Mouse (Mus musculus) CH12F3 (cell line): Measurements from ENCODE around the gene Cdhr4.

Experiments used
- in situ Hi-C: fragments of 300-500 bp; cut with MboI; formaldehyde crosslinking; loops from 2 replicates; pipeline ENCODE4 v1.14.3; 2020; ENCODE audit warnings: low sequenced_read_pairs

Gene Cdhr4

DNA sequence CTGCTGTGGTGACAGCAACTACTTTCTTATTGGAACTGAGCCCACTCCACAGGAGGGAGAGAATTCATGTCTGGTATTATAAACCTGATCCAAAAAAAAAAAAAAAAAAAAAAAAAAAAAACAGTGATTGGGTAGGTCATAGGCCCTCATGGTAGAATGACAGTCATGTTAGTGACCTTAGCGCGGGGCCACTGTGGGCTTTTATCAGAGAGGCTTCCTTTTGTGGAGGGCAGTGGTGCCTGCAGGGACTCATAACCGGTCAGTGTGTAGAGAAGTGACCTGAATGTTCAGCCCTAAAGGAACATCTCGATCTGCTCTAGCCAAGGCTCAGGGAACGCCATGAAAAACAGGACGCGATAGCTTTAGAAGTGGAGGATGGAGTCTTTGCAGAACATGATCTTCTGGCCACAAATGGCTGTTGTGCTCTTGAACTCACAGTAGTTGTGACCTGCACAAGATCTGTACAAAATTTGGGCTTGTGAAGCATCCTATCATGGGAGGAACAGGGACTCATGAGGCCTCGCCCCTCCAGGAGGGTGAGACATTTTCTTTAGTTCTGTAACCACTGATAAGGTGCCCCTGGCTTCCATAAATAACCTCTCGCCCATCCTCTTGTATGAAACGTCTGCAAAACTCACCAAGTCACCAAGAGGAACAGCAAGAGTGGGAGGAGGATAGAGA, 17.7 kb upstream of the Cdhr4 start:
- in situ Hi-C loops: no loop called here

DNA sequence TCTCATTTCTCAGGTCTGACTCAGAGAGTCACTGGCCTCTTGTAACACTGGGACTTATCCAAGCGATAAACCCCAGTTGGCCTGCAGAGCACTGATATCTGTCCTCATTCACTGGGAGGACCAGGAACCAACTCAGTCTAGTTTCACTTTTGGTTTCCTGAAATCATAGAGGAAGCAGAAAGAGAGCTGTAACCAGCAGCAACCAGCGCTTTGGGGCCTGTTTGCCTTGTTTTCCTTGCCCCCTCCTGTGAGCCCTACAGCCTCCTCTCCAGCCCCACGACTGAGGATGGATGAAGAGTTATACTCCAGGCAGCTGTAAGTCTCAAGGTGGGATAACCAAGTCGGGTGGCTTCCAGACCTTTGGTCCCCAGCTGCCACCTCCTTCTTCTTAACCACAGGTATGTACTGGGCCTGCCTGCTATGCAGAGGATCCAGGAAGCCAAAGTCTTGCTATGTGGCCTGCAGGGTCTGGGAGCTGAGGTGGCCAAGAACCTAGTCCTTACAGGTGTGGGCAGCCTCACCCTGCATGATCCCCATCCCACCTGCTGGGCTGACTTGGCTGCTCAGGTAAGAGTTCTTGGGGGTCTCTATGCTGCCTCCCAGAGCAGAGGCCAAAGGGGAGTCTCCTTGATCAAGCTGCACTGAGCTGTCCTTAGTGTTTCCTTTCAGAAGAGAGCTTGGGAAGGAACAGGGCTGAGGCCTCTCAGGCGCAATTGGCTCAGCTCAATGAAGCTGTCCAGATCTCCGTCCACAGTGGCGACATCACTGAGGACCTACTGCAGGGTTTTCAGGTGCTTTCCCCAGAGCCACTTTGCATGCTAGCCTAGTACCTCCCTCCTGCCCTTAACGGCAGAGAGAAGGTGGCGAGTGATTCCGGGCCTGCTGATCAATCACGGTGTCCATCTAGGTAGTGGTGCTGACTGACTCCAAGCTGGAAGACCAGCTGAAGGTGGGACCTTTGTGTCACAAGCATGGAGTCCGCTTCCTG, 16.6 kb upstream of the Cdhr4 start, which contains the start of gene Uba7:
Gene Uba7, plus strand, starts transcription at position 107 of the 988 bp plus-strand sequence.
- in situ Hi-C loops: no loop called here

DNA sequence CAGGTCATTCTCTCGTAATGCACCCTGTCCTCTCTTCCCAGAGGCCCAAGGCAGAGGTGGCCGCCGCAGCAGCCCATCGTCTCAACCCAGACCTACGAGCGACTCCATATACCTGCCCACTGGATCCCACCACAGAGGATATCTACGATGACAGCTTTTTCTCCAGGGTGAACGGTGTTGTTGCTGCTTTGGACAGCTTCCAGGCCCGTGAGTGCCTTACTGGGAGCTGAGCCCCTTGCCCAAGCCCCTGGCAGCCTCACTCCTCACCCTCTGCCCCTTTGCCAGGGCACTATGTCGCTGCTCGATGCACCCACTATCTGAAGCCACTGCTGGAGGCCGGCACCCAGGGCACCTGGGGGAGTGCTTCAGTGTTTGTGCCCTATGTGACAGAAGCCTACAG, 13.5 kb upstream of the Cdhr4 start:
- in situ Hi-C loops: no loop called here

DNA sequence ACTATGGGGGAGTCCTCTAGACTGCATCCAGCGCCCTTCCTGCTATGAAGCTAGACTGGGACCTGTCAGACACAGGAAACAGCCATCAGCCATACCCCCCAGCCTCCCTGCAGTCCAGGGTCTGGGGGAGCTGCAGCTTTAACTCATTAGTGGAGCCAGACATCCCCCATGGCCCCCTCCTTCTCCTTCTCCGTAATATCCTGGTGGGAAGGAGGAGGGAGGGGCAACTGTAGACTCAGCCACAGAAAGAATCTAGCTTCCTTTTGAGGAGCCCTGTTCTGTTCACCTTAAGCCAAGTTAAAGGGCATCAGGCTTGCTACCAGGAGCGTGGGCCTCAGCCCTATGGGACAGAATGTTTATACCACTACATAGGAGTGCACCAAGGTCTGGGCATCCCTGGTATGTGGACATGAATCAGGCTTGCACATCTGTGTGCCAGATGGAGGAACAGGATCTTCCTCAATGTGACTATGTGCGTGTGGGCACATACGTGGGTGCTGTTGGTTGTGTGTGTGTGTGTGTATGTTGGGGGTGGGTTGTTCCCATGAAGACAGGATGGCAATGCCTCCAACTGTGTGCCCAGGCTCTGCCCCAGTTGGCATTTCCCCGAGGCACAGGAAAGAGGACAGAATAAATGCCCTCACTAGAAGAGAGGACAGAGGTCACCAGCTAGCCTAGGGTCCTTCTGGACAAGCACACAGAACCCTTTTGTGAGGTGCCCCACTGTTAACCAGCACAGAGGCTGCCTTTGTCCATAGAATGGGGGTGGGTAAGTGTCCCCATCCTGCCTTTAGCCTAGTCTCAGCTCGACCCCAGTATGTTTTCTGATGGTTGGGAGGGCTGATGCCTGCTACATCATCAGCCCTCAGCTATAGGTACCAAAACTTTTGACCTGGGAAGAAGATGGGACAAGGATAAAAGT, 10.4 kb upstream of the Cdhr4 start:
- in situ Hi-C loops: no loop called here

DNA sequence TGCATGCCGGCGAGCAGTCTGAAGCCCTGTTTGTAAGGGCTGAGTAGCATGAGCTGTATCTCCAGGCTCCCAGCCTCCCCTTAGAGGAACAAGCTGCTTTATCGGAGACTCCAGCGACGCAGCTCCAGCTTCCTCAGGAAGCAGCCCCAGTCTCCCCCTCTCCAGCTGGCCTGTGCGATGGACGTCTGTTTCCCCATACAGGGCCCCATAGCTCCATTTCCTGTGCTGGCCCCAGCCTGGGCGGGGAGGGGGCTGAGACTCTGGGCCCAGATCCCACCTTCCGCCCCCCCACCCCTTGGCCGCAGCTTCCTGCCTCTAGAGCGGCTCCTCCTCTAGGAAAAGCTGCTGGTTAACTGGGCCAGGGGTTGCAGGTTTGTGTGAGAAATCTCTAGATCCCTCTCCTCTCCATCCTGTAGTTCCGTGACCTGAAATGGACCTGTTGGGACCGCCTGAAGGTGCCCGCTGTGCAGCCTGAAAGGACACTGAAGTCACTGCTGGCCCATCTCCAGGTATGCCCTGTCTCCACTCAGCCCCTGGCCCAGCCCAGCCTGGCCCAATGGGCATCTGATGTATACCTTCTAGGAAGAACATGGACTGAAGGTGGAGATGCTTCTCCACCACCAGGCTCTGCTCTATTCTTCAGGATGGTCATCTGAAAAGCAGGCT, 9.5 kb upstream of the Cdhr4 start, which contains the start of gene Gm20661:
Gene Gm20661, plus strand, starts transcription at position 378 of the 666 bp plus-strand sequence.
- in situ Hi-C loops: no loop called here

DNA sequence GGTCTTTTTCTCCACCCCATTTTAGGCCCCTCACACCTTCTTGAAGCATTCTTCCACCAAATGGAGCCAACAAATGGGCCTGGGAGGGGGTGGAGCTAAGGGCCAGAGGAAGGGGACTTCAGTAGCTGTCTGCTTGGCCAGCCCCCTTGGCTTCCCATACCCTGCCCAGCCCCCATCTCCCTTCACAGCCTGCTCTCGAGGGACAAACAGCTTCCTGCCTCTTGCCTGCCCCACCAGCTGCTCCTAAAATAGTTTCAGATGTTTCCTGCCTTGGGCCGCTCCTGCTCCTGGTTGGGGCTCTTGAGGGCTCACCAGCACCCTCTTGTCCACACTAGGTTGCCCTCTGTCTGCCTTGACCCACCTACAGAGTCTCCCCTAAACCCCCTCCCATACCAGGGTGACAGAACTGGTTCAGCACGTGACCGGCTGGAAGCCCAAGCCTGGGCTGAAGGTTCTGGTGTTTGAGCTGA, 8.8 kb upstream of the Cdhr4 start:
- in situ Hi-C loops: no loop called here

DNA sequence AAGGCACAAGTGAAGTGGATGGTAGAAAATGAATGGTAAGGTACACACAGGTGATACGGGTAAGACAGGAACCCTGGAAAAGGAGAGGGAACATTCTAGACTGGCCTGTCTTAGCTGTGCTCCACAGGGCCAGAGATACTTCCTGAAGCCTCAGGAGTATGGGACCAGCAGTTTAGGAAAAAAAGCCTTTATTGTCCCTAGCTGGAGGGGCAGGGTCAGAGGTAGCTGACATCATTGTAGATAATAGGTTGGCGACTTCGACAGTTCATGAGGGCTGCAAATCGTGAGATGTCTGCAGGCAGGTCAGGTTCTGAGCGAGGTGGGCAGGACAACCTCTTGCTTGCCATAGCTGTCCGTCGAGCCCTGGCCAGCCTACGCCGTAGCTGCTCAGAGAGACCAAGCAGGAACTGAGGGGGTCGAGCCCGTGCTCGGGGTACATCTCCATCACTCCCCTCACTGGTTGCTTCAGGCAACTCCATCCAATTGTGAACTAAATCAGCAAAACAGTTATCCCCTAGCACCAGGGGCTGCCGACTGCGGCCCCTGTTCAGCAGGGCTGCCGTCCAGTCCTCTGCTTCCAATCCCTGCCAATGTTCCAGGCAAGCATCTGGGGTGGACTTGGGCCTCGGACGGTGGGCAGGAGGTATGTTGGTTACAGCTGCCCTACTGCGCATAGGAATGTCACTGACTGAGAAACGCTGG, 8.1 kb upstream of the Cdhr4 start:
- in situ Hi-C loops: no loop called here

DNA sequence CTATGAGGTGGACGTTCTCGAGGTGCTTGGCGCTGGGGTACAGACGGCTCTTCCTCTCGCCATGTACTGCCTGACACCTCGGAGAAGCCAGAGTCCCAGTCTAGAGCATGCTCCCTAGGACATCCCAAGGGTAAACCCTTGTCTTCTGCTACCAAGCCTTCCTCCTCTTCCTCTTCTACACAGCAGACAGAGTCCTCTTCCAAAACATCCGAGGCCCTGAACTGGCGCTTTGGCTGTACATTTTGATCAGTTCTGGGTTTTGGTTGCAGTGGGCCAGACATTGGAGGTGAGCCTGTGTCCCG, 7.6 kb upstream of the Cdhr4 start:
- in situ Hi-C loops: no loop called here

DNA sequence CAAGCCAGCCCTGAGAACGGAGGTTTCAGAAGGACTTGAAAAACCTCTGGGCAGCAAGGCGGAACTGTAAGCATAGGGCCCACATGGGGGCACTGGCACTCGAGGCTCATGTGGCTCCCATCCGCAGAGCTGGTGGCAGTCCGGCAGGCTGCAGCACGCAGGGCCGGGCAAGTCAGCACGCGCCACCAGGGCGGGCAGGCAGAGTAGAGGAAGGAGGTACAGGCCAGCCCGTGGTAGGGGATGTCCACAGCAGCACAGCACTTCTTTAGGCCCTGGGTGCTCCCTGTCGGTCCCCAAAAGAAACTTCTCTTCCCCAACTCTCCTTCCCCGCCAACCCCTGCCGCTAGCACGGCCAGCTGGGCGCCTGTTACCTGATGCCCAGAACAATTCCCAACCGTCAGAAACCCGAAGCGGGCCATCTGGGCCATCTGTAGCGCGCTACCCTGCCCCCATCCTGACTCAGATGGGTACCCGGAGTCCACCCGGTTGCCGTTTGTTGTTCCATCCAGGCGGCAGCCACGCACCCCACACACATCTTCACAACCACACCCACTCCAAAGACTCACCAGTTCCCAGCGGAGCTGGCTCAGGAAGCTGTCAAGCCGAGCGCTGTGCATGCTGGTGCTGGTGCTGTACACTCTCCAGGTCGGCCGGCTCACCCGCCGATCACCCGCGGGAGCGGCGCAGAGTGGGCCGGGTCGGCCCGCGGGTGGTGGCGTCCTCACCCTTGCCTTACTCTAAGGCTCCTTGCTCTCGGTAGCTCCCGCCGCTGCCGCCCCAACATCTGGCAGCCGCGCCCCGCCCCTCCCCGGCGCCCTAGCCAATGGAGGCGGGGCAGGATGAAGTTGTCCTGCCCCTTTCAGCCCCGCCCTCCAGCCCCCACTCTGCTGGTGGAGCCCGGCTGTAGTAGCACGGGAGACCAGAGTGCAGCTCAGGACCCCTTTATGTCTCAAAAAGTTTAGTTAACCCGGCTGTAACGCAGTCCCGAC, 6.9 kb upstream of the Cdhr4 start, which contains the start of gene Inka1:
Gene Inka1, minus strand, starts transcription at position 749 of the 989 bp plus-strand sequence.
- in situ Hi-C loops: no loop called here

DNA sequence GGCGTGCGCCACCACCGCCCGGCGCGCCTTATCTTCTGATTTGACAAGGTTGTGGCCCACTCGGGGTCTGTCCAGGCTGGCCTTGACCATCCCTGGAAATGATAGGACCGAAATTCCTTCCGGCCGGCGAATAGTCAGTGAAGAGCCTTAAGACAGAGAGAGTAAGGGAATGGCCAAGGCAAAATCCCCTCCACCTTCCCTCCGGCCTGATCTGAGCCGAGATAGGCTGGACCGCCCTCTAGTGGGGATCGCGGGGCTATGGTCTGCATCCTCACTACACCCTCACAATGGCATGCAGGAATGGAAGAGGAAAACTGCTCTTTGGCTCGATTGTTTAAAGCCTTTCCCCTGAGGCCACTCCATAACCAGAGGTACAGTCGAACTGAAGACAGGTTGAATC, 5.9 kb upstream of the Cdhr4 start:
- in situ Hi-C loops: no loop called here

DNA sequence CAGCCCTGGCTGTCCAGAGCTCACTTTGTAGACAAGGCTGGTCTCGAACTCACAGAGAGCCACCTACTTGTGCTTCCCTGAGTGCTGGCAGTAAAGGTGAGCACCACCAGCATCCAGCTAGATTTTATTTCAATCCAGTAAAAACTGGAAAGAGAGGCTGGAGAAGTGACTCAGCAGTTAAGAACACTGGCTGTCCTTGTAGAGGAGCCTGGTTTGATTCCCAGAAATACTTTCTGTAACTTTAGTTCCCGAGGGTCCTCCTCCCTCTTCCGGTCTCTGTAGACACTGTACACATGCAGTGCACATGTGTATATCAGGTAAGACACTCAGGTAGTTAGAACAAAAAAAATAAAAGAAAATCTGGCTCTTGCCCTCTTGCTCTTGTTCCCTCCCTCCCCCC, 4.3 kb upstream of the Cdhr4 start:
- in situ Hi-C loops: no loop called here

DNA sequence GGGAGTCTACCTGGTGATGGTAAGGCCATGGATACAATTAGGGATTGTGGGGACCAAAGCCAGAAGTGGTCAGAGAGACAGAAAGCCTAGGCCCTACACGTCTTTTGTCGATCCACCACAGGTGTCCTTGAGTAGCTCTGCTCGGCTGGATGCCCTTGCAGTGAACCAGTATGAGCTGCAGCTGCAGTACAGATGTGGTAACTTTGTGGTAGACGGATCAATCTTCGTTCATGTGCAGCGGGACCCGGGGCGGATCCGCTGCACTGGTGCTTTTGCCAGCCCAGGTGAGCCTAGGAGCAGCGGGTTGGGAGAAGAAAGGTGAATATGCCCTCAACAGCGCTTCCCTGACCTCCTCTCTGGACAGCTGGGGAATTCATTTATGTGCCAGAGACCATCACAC, 716 bp downstream of the Cdhr4 start:
- in situ Hi-C loops: no loop called here

DNA sequence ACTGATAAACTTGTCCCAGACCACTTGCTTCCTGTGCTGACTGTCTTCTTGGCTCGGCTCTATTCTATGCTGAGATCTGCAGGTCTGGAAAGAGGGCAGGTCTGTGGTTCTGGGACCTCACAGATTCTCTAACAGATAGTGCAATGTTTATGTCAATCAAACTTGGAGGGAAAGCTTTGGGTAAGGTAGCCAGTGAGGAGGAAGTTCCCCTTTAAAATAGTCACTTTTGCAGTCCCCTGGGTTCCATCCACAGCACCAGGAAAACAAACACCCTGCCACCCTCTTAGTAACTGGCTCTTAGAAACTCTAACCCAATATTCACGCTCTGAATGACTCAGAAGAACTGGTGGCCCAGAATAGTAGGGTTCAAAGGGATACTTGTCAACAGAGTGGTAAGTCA, 2.2 kb downstream of the Cdhr4 start:
- in situ Hi-C loops: no loop called here

DNA sequence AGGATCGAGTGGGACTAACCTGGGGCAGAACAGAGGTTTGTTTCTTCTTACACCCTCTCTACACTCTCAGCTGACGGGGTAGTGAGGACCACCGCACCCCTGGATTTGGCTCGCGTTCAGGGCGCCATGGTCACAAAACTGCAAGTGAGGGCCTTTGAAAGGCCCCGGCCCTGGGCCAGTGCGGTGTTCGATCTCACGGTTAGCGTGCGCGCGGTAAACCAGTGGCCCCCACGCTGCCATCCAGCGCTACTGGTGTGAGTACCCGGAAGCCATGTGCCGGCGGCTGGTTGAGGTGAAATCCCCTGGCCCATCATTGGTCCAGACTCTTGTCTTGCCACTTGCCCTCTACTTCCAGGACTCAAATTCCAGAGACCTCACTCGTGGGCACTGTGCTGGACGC, 3.2 kb downstream of the Cdhr4 start:
- in situ Hi-C loops: no loop called here

DNA sequence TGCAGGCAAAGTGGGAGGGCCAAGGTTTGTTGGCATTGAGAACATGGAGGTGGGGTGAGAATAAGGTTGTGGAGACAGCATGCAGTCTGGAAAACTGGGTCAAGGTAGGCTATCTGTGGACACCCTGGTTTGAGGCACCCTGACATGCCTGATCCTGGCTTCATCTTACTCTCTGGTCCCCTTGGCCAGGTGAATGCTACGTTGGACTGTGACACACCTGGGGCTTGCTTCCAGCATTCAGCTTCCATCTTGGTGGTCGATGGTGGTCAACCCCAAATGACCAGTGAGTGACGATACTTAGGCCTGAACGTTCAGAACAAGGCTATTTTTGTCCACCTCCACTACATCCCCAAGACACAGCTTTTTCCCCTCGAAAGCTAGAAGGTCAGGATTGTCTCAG, 3.8 kb downstream of the Cdhr4 start, which contains the start of gene Gm20662:
Gene Gm20662, plus strand, starts transcription at position 301 of the 400 bp plus-strand sequence.
- in situ Hi-C loops: no loop called here

DNA sequence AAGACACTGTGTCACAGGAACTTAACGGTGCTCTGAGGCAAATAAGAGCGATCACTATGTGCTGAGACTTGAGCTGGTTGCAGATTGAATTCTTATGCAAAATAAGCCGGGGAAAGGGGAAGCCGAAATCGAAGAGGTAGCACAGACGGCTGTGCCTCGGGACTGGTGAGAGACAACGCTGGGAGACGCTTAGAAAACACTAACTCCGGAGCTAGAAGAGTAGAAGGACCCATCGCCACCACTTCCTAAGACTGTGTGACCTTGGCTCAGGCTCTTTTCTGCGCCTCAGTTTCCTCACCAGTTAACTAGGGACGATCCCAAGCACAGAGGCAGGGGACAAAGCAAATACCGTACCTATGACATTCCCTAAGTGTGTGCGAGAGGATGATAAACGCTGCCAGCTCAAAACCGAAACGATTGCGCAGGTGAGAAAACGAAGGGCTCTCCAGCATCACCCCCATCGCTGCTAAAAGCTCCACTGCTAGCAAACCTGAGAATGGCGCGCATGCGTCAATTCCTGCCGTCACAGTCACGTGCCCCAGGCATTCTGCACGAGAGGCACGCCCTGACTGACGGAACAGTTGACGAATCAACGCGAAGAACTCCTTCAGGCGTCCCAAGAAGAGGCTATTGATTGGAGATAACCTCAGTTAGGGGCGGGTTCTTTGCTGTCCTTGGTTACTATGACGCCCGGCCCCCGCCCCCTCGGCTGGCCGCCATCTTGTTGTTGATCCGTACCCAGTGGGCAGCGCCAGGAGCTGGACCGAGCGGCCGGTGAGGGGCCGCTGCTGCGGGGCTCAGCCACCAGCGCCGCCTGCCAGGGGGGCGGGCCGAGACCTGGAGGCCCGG, 9.8 kb downstream of the Cdhr4 start, which contains the start of gene Ip6k1:
Gene Ip6k1, plus strand, starts transcription at position 580 of the 849 bp plus-strand sequence.
- in situ Hi-C loops: no loop called here

DNA sequence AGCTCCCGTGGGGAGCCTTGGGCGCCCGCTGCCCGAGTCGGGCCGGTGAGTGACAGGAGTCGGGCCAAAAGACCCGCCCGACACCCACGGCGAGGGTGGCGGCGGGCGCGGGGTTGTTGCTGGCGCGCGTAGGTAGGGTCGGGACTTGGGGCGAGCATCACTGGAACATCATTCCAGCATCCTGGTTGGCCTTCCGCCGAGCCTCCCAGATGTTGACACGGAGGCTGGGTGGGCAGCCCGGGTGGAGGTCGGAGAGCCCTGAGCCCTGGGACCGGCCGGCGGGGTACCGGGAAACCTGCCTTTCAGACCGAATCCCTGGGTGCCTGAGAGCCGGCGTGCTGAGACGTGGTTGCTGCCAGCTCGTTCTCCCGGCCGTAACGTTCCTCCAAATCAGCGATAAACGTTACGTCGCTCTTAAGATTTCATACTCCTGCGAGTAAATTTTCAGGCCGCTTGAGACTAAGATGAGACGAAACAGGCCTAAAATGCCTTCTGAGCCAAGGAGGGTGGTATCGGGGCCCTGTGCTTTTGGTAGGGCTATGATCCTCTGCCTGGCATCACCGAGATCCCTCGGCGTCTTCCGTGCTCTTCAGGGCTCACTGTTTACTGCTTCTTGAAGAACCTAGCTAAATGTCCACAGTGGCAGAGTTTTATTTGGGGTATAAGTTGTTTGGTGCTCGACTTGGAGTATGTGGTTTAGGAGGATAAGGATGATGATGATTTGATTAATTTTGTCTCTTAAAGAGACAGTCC, 10.7 kb downstream of the Cdhr4 start:
- in situ Hi-C loops: no loop called here
